ENCODE assay signal across 15 mouse cellular contexts in genomic region chr17:37051745-37052144, GRCm38 (mm10). TPM values are rescaled to one million over a fixed set of nuclear protein-coding genes. Genes with fewer than 3 reads are reported as not detected.
DNase-seq lines count a peak whose midpoint lies in the region; ATAC-seq and TF ChIP-seq lines count a peak whose summit lies in the region.
"Had no signal": no experiment of that assay in that cellular context is flagged by ENCODE, and none has a peak within 500 bp of the region (broad histone marks: within the 10 kb centered on the region; RNA-seq: fewer than 3 reads in every experiment).

No protein-coding gene starts in this region.

- peak overlapping the region; percentile 80 for H3K4me3 ChIP-seq in left cerebral cortex, adult 2 months
- H3K4me3 ChIP-seq in forebrain, embryonic 13.5 days = peak overlapping the region; percentile 78
- no peak overlapping the region for H3K4me3 ChIP-seq in stomach, embryonic 15.5 days (replicated peaks)
- H3K4me3 ChIP-seq in kidney, embryonic 16.5 days (ENCODE audit: low read length) = no peak overlapping the region

- H3K36me3 ChIP-seq in forebrain, embryonic 13.5 days (ENCODE audit: poor library complexity, severe bottlenecking) = peaks cover 37% of the 10 kb centered on the region
- peaks cover 11% of the 10 kb centered on the region for H3K36me3 ChIP-seq in stomach, embryonic 15.5 days
- H3K36me3 ChIP-seq in kidney, embryonic 16.5 days (ENCODE audit: insufficient read depth, low read length) = peaks cover 25% of the 10 kb centered on the region

- H3K4me1 ChIP-seq in forebrain, embryonic 13.5 days = peaks cover 60% of the 10 kb centered on the region
- peaks cover 27% of the 10 kb centered on the region for H3K4me1 ChIP-seq in stomach, embryonic 15.5 days
- peaks cover 18% of the 10 kb centered on the region for H3K4me1 ChIP-seq in kidney, embryonic 16.5 days (ENCODE audit: insufficient read depth, low read length)

- H3K9me3 ChIP-seq in forebrain, embryonic 13.5 days (replicated peaks) = no peaks in the 10 kb centered on the region
- H3K9me3 ChIP-seq in stomach, embryonic 15.5 days = no peaks in the 10 kb centered on the region
- no peaks in the 10 kb centered on the region for H3K9me3 ChIP-seq in kidney, embryonic 16.5 days (ENCODE audit: low read length)

- H3K4me2 ChIP-seq in forebrain, embryonic 13.5 days = peak overlapping the region; percentile 87
- H3K4me2 ChIP-seq in stomach, embryonic 15.5 days = peak overlapping the region; percentile 84
- no peak overlapping the region for H3K4me2 ChIP-seq in kidney, embryonic 16.5 days (replicated peaks; ENCODE audit: low read depth, low read length)

- DNase-seq in left cerebral cortex, adult 2 months (ENCODE audit: extremely low spot score in 1 of 2, low spot score in 2 of 2) = no peak
- no peak for DNase-seq in left cerebral cortex, postnatal 25 days (ENCODE audit: low spot score in 2 of 2)
- DNase-seq in left cerebral cortex, adult 11 months (ENCODE audit: low spot score) = no peak
- DNase-seq in left cerebral cortex, postnatal 14 days (ENCODE audit: low spot score in 2 of 2) = no peak
- DNase-seq: adrenal gland, postnatal 25 days; heart, postnatal 14 days; kidney, postnatal 10 days had no signal

- H3K9ac ChIP-seq in forebrain, embryonic 13.5 days = peak overlapping the region; percentile 89
- H3K9ac ChIP-seq in stomach, embryonic 15.5 days = no peak overlapping the region
- H3K9ac ChIP-seq in kidney, embryonic 16.5 days (replicated peaks; ENCODE audit: low read length) = no peak overlapping the region

- no peak for TF ChIP-seq CTCF in left cerebral cortex, adult 2 months (IDR thresholded peaks at IDR 0.05)

- intact Hi-C loops in left cerebral cortex, adult 2 months (cut with DNase I) = loop anchor here (2.0 kb wide), 1 partner anchor 19 kb away; no protein-coding TSS in a partner anchor
- intact Hi-C loops in left cerebral cortex, postnatal 25 days (cut with DNase I) = no loop called here
- intact Hi-C loops in left cerebral cortex, postnatal 14 days (cut with DNase I) = loop anchor here (2.0 kb wide), 1 partner anchor 27 kb away; no protein-coding TSS in a partner anchor

- H3K27me3 ChIP-seq in forebrain, embryonic 13.5 days = peaks cover 4% of the 10 kb centered on the region
- no peaks in the 10 kb centered on the region for H3K27me3 ChIP-seq in stomach, embryonic 15.5 days (replicated peaks)
- no peaks in the 10 kb centered on the region for H3K27me3 ChIP-seq in kidney, embryonic 16.5 days (ENCODE audit: insufficient read depth, low read length)

- WGBS in forebrain, embryonic 13.5 days = 50% methylated on average over 4 of the region's 4 CpGs
- WGBS in stomach, embryonic 15.5 days = 67% methylated on average over 4 of the region's 4 CpGs
- WGBS in kidney, embryonic 16.5 days = 61% methylated on average over 4 of the region's 4 CpGs

- ATAC-seq in forebrain, embryonic 13.5 days = no peak
- ATAC-seq in megakaryocyte, adult 5-6 weeks (ENCODE audit: poor library complexity, severe bottlenecking) = peak; percentile 46
- no peak for ATAC-seq in stomach, embryonic 15.5 days (ENCODE audit: insufficient read depth, low FRiP score, low read depth)
- ATAC-seq in kidney, embryonic 16.5 days (ENCODE audit: low FRiP score, low TSS enrichment) = no peak

- peak overlapping the region; percentile 94; the same call in 1 of the 2 replicates for H3K27ac ChIP-seq in left cerebral cortex, adult 2 months
- no peak overlapping the region for H3K27ac ChIP-seq in forebrain, embryonic 13.5 days
- no peak overlapping the region for H3K27ac ChIP-seq in stomach, embryonic 15.5 days
- H3K27ac ChIP-seq in kidney, embryonic 16.5 days (ENCODE audit: low read length) = no peak overlapping the region

RNA-seq across cellular contexts. Expression of gene Gabbr1, which starts 6.0 kb away (rescaled TPM):
- 100 to 1,000 TPM; 687 to 720 TPM for total RNA-seq in left cerebral cortex, adult 2 months (2021)
- total RNA-seq in left cerebral cortex, postnatal 25 days (2021) = 100 to 1,000 TPM; 670 to 698 TPM
- 30.1 and 35.2 TPM in 2 replicates for polyA plus RNA-seq in forebrain, embryonic 13.5 days (2015; fragmentation: Nextera tagmentation; extraction: Ambion mirVana)
- 12.4 and 14.2 TPM in 2 replicates for total RNA-seq in megakaryocyte, adult 5-6 weeks (2015)
- total RNA-seq in megakaryocyte, adult 5-6 weeks (2017) = 5.7 and 10.5 TPM in 2 replicates
- 8.6 and 11.2 TPM in 2 replicates for polyA plus RNA-seq in stomach, embryonic 15.5 days (2015; fragmentation: Nextera tagmentation; extraction: Ambion mirVana)
- polyA plus RNA-seq in kidney, embryonic 16.5 days (2015; fragmentation: Nextera tagmentation; extraction: Ambion mirVana) = 5.6 and 7.7 TPM in 2 replicates
- total RNA-seq in left cerebral cortex, postnatal 14 days (2021) = 100 to 1,000 TPM; 629 to 637 TPM

RNA-seq across cellular contexts. Expression of gene Mog, which starts 28.5 kb away (rescaled TPM):
- 10 to 100 TPM; 29.1 to 29.2 TPM for total RNA-seq in left cerebral cortex, adult 2 months (2021)
- 10 to 100 TPM; 51.6 to 68.2 TPM for total RNA-seq in left cerebral cortex, postnatal 25 days (2021)
- polyA plus RNA-seq in forebrain, embryonic 13.5 days (2015; fragmentation: Nextera tagmentation; extraction: Ambion mirVana) = 1.1 and 1.5 TPM in 2 replicates
- not detected in 2 replicates for total RNA-seq in megakaryocyte, adult 5-6 weeks (2015)
- total RNA-seq in megakaryocyte, adult 5-6 weeks (2017) = not detected in 2 replicates
- 0.10 and 0.13 TPM in 2 replicates for polyA plus RNA-seq in stomach, embryonic 15.5 days (2015; fragmentation: Nextera tagmentation; extraction: Ambion mirVana)
- 0.09 and 0.13 TPM in 2 replicates for polyA plus RNA-seq in kidney, embryonic 16.5 days (2015; fragmentation: Nextera tagmentation; extraction: Ambion mirVana)
- total RNA-seq in left cerebral cortex, postnatal 14 days (2021) = 10 to 100 TPM; 23.9 to 46.1 TPM
- total RNA-seq: adrenal gland, postnatal 25 days; heart, postnatal 14 days had no signal
- polyA plus RNA-seq: gonadal fat pad, adult 2 months had no signal

RNA-seq across cellular contexts. Expression of gene Olfr90, which starts 36.6 kb away (rescaled TPM):
- total RNA-seq in left cerebral cortex, adult 2 months (2021) = under 1 TPM in 1 of 2 experiments, not detected in 1; 0.12 TPM
- total RNA-seq in left cerebral cortex, postnatal 25 days (2021) = not detected
- polyA plus RNA-seq in forebrain, embryonic 13.5 days (2015; fragmentation: Nextera tagmentation; extraction: Ambion mirVana) = 0.09 and 0.10 TPM in 2 replicates
- total RNA-seq in megakaryocyte, adult 5-6 weeks (2015) = not detected in 2 replicates
- not detected in 2 replicates for total RNA-seq in megakaryocyte, adult 5-6 weeks (2017)
- polyA plus RNA-seq in stomach, embryonic 15.5 days (2015; fragmentation: Nextera tagmentation; extraction: Ambion mirVana) = not detected in 2 replicates
- not detected in 2 replicates for polyA plus RNA-seq in kidney, embryonic 16.5 days (2015; fragmentation: Nextera tagmentation; extraction: Ambion mirVana)
- under 1 TPM in 1 of 2 experiments, not detected in 1; 0.13 TPM for total RNA-seq in left cerebral cortex, postnatal 14 days (2021)
- total RNA-seq: adrenal gland, postnatal 25 days; heart, postnatal 14 days; left cerebral cortex, postnatal 36 days had no signal
- polyA plus RNA-seq: gonadal fat pad, adult 2 months; lung, embryonic 16.5 days; neural tube, embryonic 11.5 days had no signal

RNA-seq across cellular contexts. Expression of gene Olfr91, which starts 46.3 kb away (rescaled TPM):
- total RNA-seq in left cerebral cortex, adult 2 months (2021) = not detected
- total RNA-seq in left cerebral cortex, postnatal 25 days (2021) = not detected
- not detected in 2 replicates for polyA plus RNA-seq in forebrain, embryonic 13.5 days (2015; fragmentation: Nextera tagmentation; extraction: Ambion mirVana)
- not detected in 2 replicates for total RNA-seq in megakaryocyte, adult 5-6 weeks (2015)
- not detected in 2 replicates for total RNA-seq in megakaryocyte, adult 5-6 weeks (2017)
- polyA plus RNA-seq in stomach, embryonic 15.5 days (2015; fragmentation: Nextera tagmentation; extraction: Ambion mirVana) = not detected in 2 replicates
- not detected in 2 replicates for polyA plus RNA-seq in kidney, embryonic 16.5 days (2015; fragmentation: Nextera tagmentation; extraction: Ambion mirVana)
- total RNA-seq in left cerebral cortex, postnatal 14 days (2021) = not detected
- total RNA-seq: adrenal gland, postnatal 25 days; heart, postnatal 14 days; left cerebral cortex, postnatal 36 days had no signal
- polyA plus RNA-seq: gonadal fat pad, adult 2 months; lung, embryonic 16.5 days; neural tube, embryonic 11.5 days had no signal

RNA-seq across cellular contexts. Expression of gene Zfp57, which starts 50.8 kb away (rescaled TPM):
- 10 to 100 TPM; 16.7 to 17.8 TPM for total RNA-seq in left cerebral cortex, adult 2 months (2021)
- 10 to 100 TPM; 14.5 to 17.6 TPM for total RNA-seq in left cerebral cortex, postnatal 25 days (2021)
- polyA plus RNA-seq in forebrain, embryonic 13.5 days (2015; fragmentation: Nextera tagmentation; extraction: Ambion mirVana) = 215 and 228 TPM in 2 replicates
- total RNA-seq in megakaryocyte, adult 5-6 weeks (2015) = not detected in 2 replicates
- total RNA-seq in megakaryocyte, adult 5-6 weeks (2017) = not detected in 2 replicates
- polyA plus RNA-seq in stomach, embryonic 15.5 days (2015; fragmentation: Nextera tagmentation; extraction: Ambion mirVana) = 60.0 and 63.7 TPM in 2 replicates
- 64.5 and 66.7 TPM in 2 replicates for polyA plus RNA-seq in kidney, embryonic 16.5 days (2015; fragmentation: Nextera tagmentation; extraction: Ambion mirVana)
- 10 to 100 TPM; 25.9 to 27.9 TPM for total RNA-seq in left cerebral cortex, postnatal 14 days (2021)

Comparison
In these comparisons a context has a peak if more than half of its experiments do, and no peak if none do; other contexts are left out.
1. H3K4me3 ChIP-seq: peak in left cerebral cortex, adult 2 months (single experiment) and forebrain, embryonic 13.5 days (single experiment); none in stomach, embryonic 15.5 days (single experiment) and kidney, embryonic 16.5 days (single experiment).
2. RNA of gene Gabbr1, which starts 6.0 kb away (total RNA-seq): 687 to 720 TPM in left cerebral cortex, adult 2 months, 670 to 698 TPM in left cerebral cortex, postnatal 25 days and 629 to 637 TPM in left cerebral cortex, postnatal 14 days; 5.7 to 14.2 TPM in megakaryocyte, adult 5-6 weeks; every median in the first group is over 10 times any median in the second.
3. RNA of gene Mog, which starts 28.5 kb away (total RNA-seq): 51.6 to 68.2 TPM in left cerebral cortex, postnatal 25 days, 23.9 to 46.1 TPM in left cerebral cortex, postnatal 14 days and 29.1 to 29.2 TPM in left cerebral cortex, adult 2 months; not detected in megakaryocyte, adult 5-6 weeks; every median in the first group is over 10 times any median in the second.